Mouse (Mus musculus): ENCODE measurements around the gene Sptb.

The Sptb gene

GRCm38 (mm10) chr12:76673794-76674222 is 36.5 kb downstream of the Sptb start:
- no peak for DNase-seq (ENCODE audit: low spot score in 2 of 2)

GRCm38 (mm10) chr12:76672008-76672407 is 38.3 kb downstream of the Sptb start:
- no peak for DNase-seq (ENCODE audit: low spot score in 2 of 2)

- no peak for DNase-seq (ENCODE audit: low spot score in 2 of 2)
Observed at GRCm38 (mm10) chr12:76670533-76671086, 39.7 kb downstream of the Sptb start.

- no peak for DNase-seq (ENCODE audit: low spot score in 2 of 2)
Observed at GRCm38 (mm10) chr12:76669956-76670530, 40.3 kb downstream of the Sptb start.

GRCm38 (mm10) chr12:76668654-76669419 is 41.5 kb downstream of the Sptb start:
- no peak for DNase-seq (ENCODE audit: low spot score in 2 of 2)

- no peak for DNase-seq (ENCODE audit: low spot score in 2 of 2)
Observed at GRCm38 (mm10) chr12:76651788-76652345, 58.5 kb downstream of the Sptb start.

- DNase-seq (ENCODE audit: low spot score in 2 of 2) = peak; percentile 30 to 58
Observed at GRCm38 (mm10) chr12:76649708-76650687, 60.3 kb downstream of the Sptb start.

- DNase-seq (ENCODE audit: low spot score in 2 of 2) = no peak
Observed at GRCm38 (mm10) chr12:76645222-76646110, 64.9 kb downstream of the Sptb start.

GRCm38 (mm10) chr12:76643679-76644078 is 66.7 kb downstream of the Sptb start:
- no peak for DNase-seq (ENCODE audit: low spot score in 2 of 2)

- no peak for DNase-seq (ENCODE audit: low spot score in 2 of 2)
Observed at GRCm38 (mm10) chr12:76642616-76643015, 67.7 kb downstream of the Sptb start.

GRCm38 (mm10) chr12:76640620-76641019 is 69.7 kb downstream of the Sptb start:
- no peak for DNase-seq (ENCODE audit: low spot score in 2 of 2)

GRCm38 (mm10) chr12:76634899-76635693 is 75.3 kb downstream of the Sptb start:
- no peak for DNase-seq (ENCODE audit: low spot score in 2 of 2)

- no peak for DNase-seq (ENCODE audit: low spot score in 2 of 2)
Observed at GRCm38 (mm10) chr12:76623374-76623773, 87.0 kb downstream of the Sptb start.

- no peak for DNase-seq (ENCODE audit: low spot score in 2 of 2)
Observed at GRCm38 (mm10) chr12:76619847-76620246, 90.5 kb downstream of the Sptb start.

- DNase-seq (ENCODE audit: low spot score in 2 of 2) = no peak
Observed at GRCm38 (mm10) chr12:76618175-76618574, 92.2 kb downstream of the Sptb start.

- no peak for DNase-seq (ENCODE audit: low spot score in 2 of 2)
Observed at GRCm38 (mm10) chr12:76615580-76615937, 94.8 kb downstream of the Sptb start.

- no peak for DNase-seq (ENCODE audit: low spot score in 2 of 2)
Observed at GRCm38 (mm10) chr12:76614868-76615579, 95.3 kb downstream of the Sptb start.

GRCm38 (mm10) chr12:76612621-76613020 is 97.7 kb downstream of the Sptb start:
- DNase-seq (ENCODE audit: low spot score in 2 of 2) = no peak

- no peak for DNase-seq (ENCODE audit: low spot score in 2 of 2)
Observed at GRCm38 (mm10) chr12:76608997-76609565, 101.3 kb downstream of the Sptb start.

Measured in frontal cortex, postnatal 25 days (tissue).